Comparison of ENCODE assay signal across 12 mouse cellular contexts in genomic region chr15:77824321-77824720, GRCm38 (mm10). TPM values are rescaled to one million over a fixed set of nuclear protein-coding genes. Genes with fewer than 3 reads are reported as not detected.
DNase-seq lines count a peak whose midpoint lies in the region; ATAC-seq and TF ChIP-seq lines count a peak whose summit lies in the region.
"Had no signal": no experiment of that assay in that cellular context is flagged by ENCODE, and none has a peak within 500 bp of the region (broad histone marks: within the 10 kb centered on the region; RNA-seq: fewer than 3 reads in every experiment).

No protein-coding gene starts in this region.

- H3K27ac ChIP-seq in heart, adult 2 months, result peak overlapping the region; percentile 36
- H3K27ac ChIP-seq in kidney, embryonic 16.5 days (ENCODE audit: low read length), result peak overlapping the region; percentile 73; the same call in 1 of the 2 replicates
- 0 out of 2 replicates have a peak overlapping the region, but pooled peaks have one; percentile 25 for H3K27ac ChIP-seq in liver, embryonic 13.5 days
- H3K27ac ChIP-seq in hindbrain, embryonic 13.5 days, result no peak overlapping the region

- H3K79me2 ChIP-seq in heart, adult 2 months (replicated peaks; ENCODE audit: control insufficient read depth, insufficient read depth, low read length), result peaks cover 7% of the 10 kb centered on the region

- TF ChIP-seq POLR2A in heart, adult 2 months (IDR thresholded peaks at IDR 0.05; ENCODE audit: insufficient read depth, low read depth, low read length), result no peak

- intact Hi-C loops in heart, adult 2 months (cut with DNase I), result no loop called here
- intact Hi-C loops in heart, postnatal 36 days (cut with DNase I), result no loop called here

- H3K4me3 ChIP-seq in heart, adult 2 months, result no peak overlapping the region
- H3K4me3 ChIP-seq in kidney, embryonic 16.5 days (ENCODE audit: low read length), result no peak overlapping the region
- no peak overlapping the region for H3K4me3 ChIP-seq in liver, embryonic 13.5 days (replicated peaks)
- no peak overlapping the region for H3K4me3 ChIP-seq in hindbrain, embryonic 13.5 days

- H3K4me1 ChIP-seq in heart, adult 2 months (ENCODE audit: control insufficient read depth, insufficient read depth, low read length), result peaks cover 56% of the 10 kb centered on the region
- H3K4me1 ChIP-seq in kidney, embryonic 16.5 days (ENCODE audit: insufficient read depth, low read length), result peaks cover 84% of the 10 kb centered on the region
- H3K4me1 ChIP-seq in liver, embryonic 13.5 days (replicated peaks), result peaks cover 97% of the 10 kb centered on the region
- H3K4me1 ChIP-seq in hindbrain, embryonic 13.5 days (replicated peaks), result peaks cover 52% of the 10 kb centered on the region

- H3K9ac ChIP-seq in heart, adult 2 months (ENCODE audit: low read depth, low read length), result no peak overlapping the region
- no peak overlapping the region for H3K9ac ChIP-seq in kidney, embryonic 16.5 days (replicated peaks; ENCODE audit: low read length)
- H3K9ac ChIP-seq in liver, embryonic 13.5 days, result no peak overlapping the region
- no peak overlapping the region for H3K9ac ChIP-seq in hindbrain, embryonic 13.5 days

- no peak for DNase-seq in heart, adult 2 months
- no peak for DNase-seq in heart, postnatal 36 days
- DNase-seq in kidney, adult 9 months, result no peak
- DNase-seq in brain, adult 2 months (ENCODE audit: low read depth, low spot score), result peak; percentile 77
- no peak for DNase-seq in liver, embryonic 13.5 days
- DNase-seq: lung, adult 18-20 months; right cerebral cortex, postnatal 25 days; thymus, postnatal 4 days had no signal

- ATAC-seq in kidney, embryonic 16.5 days (ENCODE audit: low FRiP score, low TSS enrichment), result no peak
- ATAC-seq in liver, embryonic 13.5 days (ENCODE audit: low read depth), result no peak
- ATAC-seq in hindbrain, embryonic 13.5 days (ENCODE audit: low FRiP score), result no peak
- ATAC-seq: CD4-positive, CD25-positive, alpha-beta regulatory T cell, adult 4 months had no signal

- H3K27me3 ChIP-seq in heart, adult 2 months (ENCODE audit: control insufficient read depth, insufficient read depth, low read length), result no peaks in the 10 kb centered on the region
- no peaks in the 10 kb centered on the region for H3K27me3 ChIP-seq in kidney, embryonic 16.5 days (ENCODE audit: insufficient read depth, low read length)
- H3K27me3 ChIP-seq in liver, embryonic 13.5 days, result no peaks in the 10 kb centered on the region
- H3K27me3 ChIP-seq in hindbrain, embryonic 13.5 days, result no peaks in the 10 kb centered on the region

- peaks cover 32% of the 10 kb centered on the region for H3K36me3 ChIP-seq in heart, adult 2 months (ENCODE audit: control insufficient read depth, insufficient read depth, low read length)
- H3K36me3 ChIP-seq in kidney, embryonic 16.5 days (ENCODE audit: insufficient read depth, low read length), result no peaks in the 10 kb centered on the region
- H3K36me3 ChIP-seq in liver, embryonic 13.5 days, result peaks cover 17% of the 10 kb centered on the region
- H3K36me3 ChIP-seq in hindbrain, embryonic 13.5 days, result no peaks in the 10 kb centered on the region

- TF ChIP-seq EP300 in heart, adult 2 months (IDR thresholded peaks at IDR 0.05; ENCODE audit: insufficient read depth, low read depth, low read length), result no peak

- WGBS in heart, adult 2 months, result 64% methylated on average over 1 of the region's 1 CpGs
- WGBS in kidney, embryonic 16.5 days, result 90% methylated on average over 1 of the region's 1 CpGs
- WGBS in liver, embryonic 13.5 days (ENCODE audit: insufficient replicate concordance), result 76% methylated on average over 1 of the region's 1 CpGs
- 92% methylated on average over 1 of the region's 1 CpGs for WGBS in hindbrain, embryonic 13.5 days

- H3K9me3 ChIP-seq in kidney, embryonic 16.5 days (ENCODE audit: low read length), result no peaks in the 10 kb centered on the region
- no peaks in the 10 kb centered on the region for H3K9me3 ChIP-seq in liver, embryonic 13.5 days (replicated peaks)
- H3K9me3 ChIP-seq in hindbrain, embryonic 13.5 days, result no peaks in the 10 kb centered on the region

- TF ChIP-seq CTCF in heart, adult 2 months (IDR thresholded peaks at IDR 0.05), result no peak

- H3K4me2 ChIP-seq in kidney, embryonic 16.5 days (replicated peaks; ENCODE audit: low read depth, low read length), result no peak overlapping the region
- no peak overlapping the region for H3K4me2 ChIP-seq in liver, embryonic 13.5 days
- H3K4me2 ChIP-seq in hindbrain, embryonic 13.5 days, result no peak overlapping the region
- H3K4me2 ChIP-seq: midbrain, embryonic 11.5 days had no signal

RNA-seq across cellular contexts. Expression of gene Myh9, which starts 17.7 kb away (rescaled TPM):
- 100 to 1,000 TPM in 1 of 2 experiments, 10 to 100 TPM in 1; 88.3 to 111 TPM for total RNA-seq in heart, adult 2 months (2021)
- 30.4 and 46.8 TPM in 2 replicates for polyA plus RNA-seq in heart, adult 2 months (2012; rRNA removed)
- 100 to 1,000 TPM; 105 to 110 TPM for total RNA-seq in heart, postnatal 36 days (2021)
- 55.4 and 64.5 TPM in 2 replicates for polyA plus RNA-seq in kidney, embryonic 16.5 days (2015; fragmentation: Nextera tagmentation; extraction: Ambion mirVana)
- 18.3 and 22.2 TPM in 2 replicates for polyA plus RNA-seq in liver, embryonic 13.5 days (2015; fragmentation: Nextera tagmentation; extraction: Ambion mirVana)
- 14.5 and 14.9 TPM in 2 replicates for polyA plus RNA-seq in hindbrain, embryonic 13.5 days (2015; fragmentation: Nextera tagmentation; extraction: Ambion mirVana)
